Mouse (Mus musculus) CH12.LX (cell line): ENCODE measurements around the gene Gm9046. TPM values are rescaled to one million over a fixed set of nuclear protein-coding genes. Genes with fewer than 3 reads are reported as not detected.
"Not testable (repeated sequence)": the region's sequence is repeated elsewhere in the genome, so short reads cannot be mapped to it uniquely, and the experiment has no call there.

Experiments
- DNase-seq: peaks from one replicate; pipeline ENCODE4 v3.0.0-alpha.2; 2013; ENCODE audit errors: extremely low read depth
- H3K27ac ChIP-seq: 2 replicates; pipeline ENCODE4 v1.5.1; 2012; ENCODE audit warnings: low read depth, mild to moderate bottlenecking, control low read depth, moderate library complexity; ENCODE audit not compliant: insufficient read depth
- H3K27me3 ChIP-seq: replicated peaks from 2 replicates; pipeline ENCODE3; 2012; ENCODE audit warnings: inconsistent platforms
- H3K36me3 ChIP-seq, 2 experiments: replicated peaks in 1 of 2; 2 replicates each; pipeline versions ENCODE3 to v1.6.1; 2012; ENCODE audit warnings: inconsistent platforms in 1 of 2, low read length in 1 of 2, mild to moderate bottlenecking in 1 of 2, mixed read lengths in 1 of 2, moderate library complexity in 1 of 2; ENCODE audit not compliant: control insufficient read depth in 1 of 2, insufficient read depth in 1 of 2
- H3K4me1 ChIP-seq, 2 experiments: 2 replicates each; pipeline ENCODE4 v1.6.1; 2012; ENCODE audit warnings: inconsistent platforms in 1 of 2, moderate library complexity in 1 of 2; ENCODE audit not compliant: insufficient read depth in 2 of 2, control insufficient read depth in 1 of 2
- H3K4me2 ChIP-seq: 2 replicates; pipeline ENCODE4 v1.6.1; 2012; ENCODE audit warnings: low read depth, mild to moderate bottlenecking, control low read depth; ENCODE audit not compliant: poor library complexity, insufficient read depth, severe bottlenecking
- H3K4me3 ChIP-seq, 3 experiments: fragments of 150-350 bp in 1 of 3; sonication (generic) in 1 of 3; replicated peaks in 1 of 3; 2 replicates each; pipeline versions ENCODE3 to v1.5.1; 2011 to 2012; ENCODE audit warnings: low read depth in 2 of 3, low read length in 2 of 3, mild to moderate bottlenecking in 2 of 3, moderate library complexity in 2 of 3, control low read depth in 1 of 3, improper control_type of control experiment in 1 of 3, inconsistent platforms in 1 of 3, mixed read lengths in 1 of 3; ENCODE audit not compliant: poor library complexity in 1 of 3
- H3K79me2 ChIP-seq: replicated peaks from 2 replicates; pipeline ENCODE4 v1.6.1; 2012; ENCODE audit warnings: mild to moderate bottlenecking, moderate library complexity; ENCODE audit not compliant: control insufficient read depth, poor library complexity, insufficient read depth, severe bottlenecking; ENCODE audit errors: extremely low read depth
- H3K9ac ChIP-seq: 2 replicates; pipeline ENCODE4 v1.6.1; 2012; ENCODE audit warnings: low read depth, mild to moderate bottlenecking, control low read depth, moderate library complexity; ENCODE audit not compliant: insufficient read depth
- H3K9me3 ChIP-seq: replicated peaks from 2 replicates; pipeline ENCODE3; 2012; ENCODE audit warnings: low read length, inconsistent platforms, mixed read lengths
- EP300 ChIP-seq: IDR thresholded peaks from 2 replicates; pipeline ENCODE4 v1.6.1; 2011; ENCODE audit warnings: low read length, improper control_type of control experiment
- GABPA ChIP-seq: IDR thresholded peaks from 2 replicates; pipeline ENCODE4 v1.6.1; 2012; ENCODE audit warnings: low read depth, low read length, improper control_type of control experiment, inconsistent platforms; ENCODE audit not compliant: insufficient replicate concordance
- JUN ChIP-seq: IDR thresholded peaks from 2 replicates; pipeline ENCODE4 v1.6.1; 2011; ENCODE audit warnings: low read depth, mild to moderate bottlenecking, low read length, improper control_type of control experiment, moderate library complexity; ENCODE audit not compliant: insufficient read depth
- JUND ChIP-seq: conservative IDR thresholded peaks from 2 replicates; pipeline ENCODE4 v1.6.1; 2011; ENCODE audit warnings: low read depth, low read length, improper control_type of control experiment
- MAFK ChIP-seq: IDR thresholded peaks from 2 replicates; pipeline ENCODE4 v1.6.1; 2011; ENCODE audit warnings: low read length, improper control_type of control experiment; ENCODE audit not compliant: insufficient replicate concordance
- MEF2A ChIP-seq: IDR thresholded peaks from 2 replicates; pipeline ENCODE4 v1.6.1; 2014; ENCODE audit warnings: low read depth, mild to moderate bottlenecking, inconsistent platforms, low read length, improper control_type of control experiment, borderline replicate concordance
- MXI1 ChIP-seq: IDR thresholded peaks from 2 replicates; pipeline ENCODE4 v1.6.1; 2011; ENCODE audit warnings: mild to moderate bottlenecking, low read depth, low read length, improper control_type of control experiment
- NELFE ChIP-seq: IDR thresholded peaks from 2 replicates; pipeline ENCODE4 v1.6.1; 2011; ENCODE audit warnings: low read depth, low read length, improper control_type of control experiment
- PAX5 ChIP-seq: IDR thresholded peaks from 2 replicates; pipeline ENCODE4 v1.6.1; 2012; ENCODE audit warnings: low read length, inconsistent platforms, mixed read lengths
- POLR2AphosphoS2 ChIP-seq: IDR thresholded peaks from 2 replicates; pipeline ENCODE4 v1.6.1; 2011; ENCODE audit warnings: low read depth, low read length, improper control_type of control experiment
- RAD21 ChIP-seq: IDR thresholded peaks from 2 replicates; pipeline ENCODE4 v1.6.1; 2011; ENCODE audit warnings: low read depth, mild to moderate bottlenecking, low read length, improper control_type of control experiment, moderate library complexity
- RCOR1 ChIP-seq: conservative IDR thresholded peaks from 2 replicates; pipeline ENCODE4 v1.6.1; 2012; ENCODE audit warnings: low read depth, mild to moderate bottlenecking, inconsistent platforms, low read length, improper control_type of control experiment
- TCF12 ChIP-seq: IDR thresholded peaks from 2 replicates; pipeline ENCODE4 v1.6.1; 2014; ENCODE audit warnings: low read depth, mild to moderate bottlenecking, inconsistent platforms, low read length, improper control_type of control experiment
- USF1 ChIP-seq: IDR thresholded peaks from 2 replicates; pipeline ENCODE4 v1.6.1; 2014; ENCODE audit warnings: low read depth, mild to moderate bottlenecking, inconsistent platforms, low read length, improper control_type of control experiment
- ZC3H11A ChIP-seq: IDR thresholded peaks from 2 replicates; pipeline ENCODE4 v1.6.1; 2012; ENCODE audit warnings: low read depth, mild to moderate bottlenecking, inconsistent platforms, low read length, improper control_type of control experiment
- dilution Hi-C: fragments of 300-500 bp; cut with MboI; formaldehyde crosslinking; loops from 2 replicates; pipeline ENCODE4 v1.14.3; 2020; ENCODE audit warnings: low sequenced_read_pairs; ENCODE audit not compliant: extremely low pct_unique_long_range_greater_than_20kb, extremely low pct_ligation_motif_present
- in situ Hi-C: fragments of 300-500 bp; cut with MboI; formaldehyde crosslinking; loops from 3 replicates; pipeline ENCODE4 v1.14.3; 2019; ENCODE audit warnings: low sequenced_read_pairs, low pct_ligation_motif_present, low pct_unique_long_range_greater_than_20kb, mixed read lengths
- polyA plus RNA-seq: library from polyadenylated mRNA; unstranded; fragments of >175 nt; gene quantifications from 2 replicates; pipeline ENCODE4 v1.2.1, GENCODE M21; 2012; ENCODE audit warnings: low read depth; ENCODE audit not compliant: insufficient read length
- total RNA-seq, 2 experiments: library from RNA; depleted of rRNA; stranded (reverse); fragments of 300-350 nt in 1 of 2; fragments of >200 nt in 1 of 2; gene quantifications; 2 replicates each; pipeline ENCODE4 v1.2.3; 2012 to 2014

The Gm9046 gene
- total and polyA plus RNA-seq, 3 experiments = not detected

GRCm38 (mm10) chr10:118337731-118338130 lies 5.3 kb downstream of the Gm9046 start, which contains the start of gene Gm9045:
Gm9045 (minus strand) TSS chr10:118337831.
- H3K27ac ChIP-seq, DNase-seq, H3K36me3 ChIP-seq, H3K4me2 ChIP-seq, H3K4me1 ChIP-seq, H3K9ac ChIP-seq, H3K9me3 ChIP-seq, dilution Hi-C loops, H3K79me2 ChIP-seq, H3K27me3 ChIP-seq, H3K4me3 ChIP-seq, in situ Hi-C loops: not testable (repeated sequence)

- DNase-seq, H3K9me3 ChIP-seq, in situ Hi-C loops, H3K79me2 ChIP-seq, H3K36me3 ChIP-seq, H3K4me1 ChIP-seq, dilution Hi-C loops, H3K9ac ChIP-seq, H3K4me3 ChIP-seq, H3K27ac ChIP-seq, H3K4me2 ChIP-seq, H3K27me3 ChIP-seq: not testable (repeated sequence)
Measured at GRCm38 (mm10) chr10:118332308-118332707, 10.7 kb downstream of the Gm9046 start, which contains the start of gene Gm9044. Gm9044 (minus strand) TSS chr10:118332408.

GRCm38 (mm10) chr10:118326869-118327268 lies 16.2 kb downstream of the Gm9046 start, which contains the start of gene Gm9040:
Gm9040 (minus strand) TSS chr10:118326969.
- not testable (repeated sequence) for DNase-seq

GRCm38 (mm10) chr10:118319024-118319423 lies 24.0 kb downstream of the Gm9046 start:
- in situ Hi-C loops (no loop called here), dilution Hi-C loops (no loop called here)
- Histone ChIP-seq H3K36me3 (no peaks in the 10 kb centered on the region), H3K9ac (no peak overlapping the region), H3K27ac (no peak overlapping the region), H3K4me1 (no peaks in the 10 kb centered on the region), H3K79me2 (no peaks in the 10 kb centered on the region), H3K27me3 (no peaks in the 10 kb centered on the region), H3K4me2 (no peak overlapping the region), H3K9me3 (no peaks in the 10 kb centered on the region), H3K4me3 (no peak overlapping the region)
- no peak for TF ChIP-seq ZC3H11A
- no peak for TF ChIP-seq MEF2A
- no peak for TF ChIP-seq RAD21
- no peak for TF ChIP-seq USF1
- TF ChIP-seq EP300 = no peak
- TF ChIP-seq JUND = no peak
- TF ChIP-seq JUN = no peak
- no peak for TF ChIP-seq NELFE
- no peak for TF ChIP-seq TCF12
- TF ChIP-seq POLR2AphosphoS2 = no peak
- no peak for TF ChIP-seq PAX5
- TF ChIP-seq MAFK = no peak
- TF ChIP-seq MXI1 = no peak
- no peak for TF ChIP-seq RCOR1
- no peak for TF ChIP-seq GABPA
- peak; percentile 2 for DNase-seq

More at GRCm38 (mm10) chr10:118326869-118327268, 16.2 kb downstream of the Gm9046 start, which contains the start of gene Gm9040:
- H3K36me3 ChIP-seq, H3K4me3 ChIP-seq, H3K79me2 ChIP-seq, H3K27ac ChIP-seq, H3K27me3 ChIP-seq, H3K4me2 ChIP-seq, H3K4me1 ChIP-seq, dilution Hi-C loops, H3K9ac ChIP-seq, in situ Hi-C loops, H3K9me3 ChIP-seq: not testable (repeated sequence)
